Mouse (Mus musculus): ENCODE measurements around the gene Prop1. TPM values are rescaled to one million over a fixed set of nuclear protein-coding genes. Genes with fewer than 3 reads are reported as not detected.

Prop1 gene
- total RNA-seq (2012; rRNA removed): not detected in 2 replicates
- not detected for polyA plus RNA-seq (2012; ENCODE audit: insufficient read depth in 1 of 2, insufficient read length in 2 of 2, low read depth in 1 of 2, low replicate concordance in 2 of 2, missing spikeins in 1 of 2)

DNA sequence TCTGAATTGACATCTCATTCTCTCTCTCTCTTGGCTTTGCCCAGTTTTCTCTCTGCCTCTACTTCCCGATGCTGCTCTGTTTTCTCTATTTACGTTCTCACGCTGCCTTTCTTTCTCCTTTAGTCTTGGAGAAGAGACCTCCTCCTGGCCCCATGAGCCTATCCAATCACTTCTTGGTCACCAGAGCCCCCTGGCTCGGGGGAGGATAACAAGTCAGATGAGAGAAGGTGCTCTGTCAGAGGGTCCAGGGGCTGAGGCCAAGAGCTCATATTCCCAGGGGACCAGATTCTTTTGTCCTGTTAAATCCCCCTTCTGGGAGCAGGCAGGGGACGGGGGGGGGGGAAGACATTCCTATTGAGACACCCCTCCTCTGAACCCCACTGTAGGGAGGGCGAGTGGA, at the start of gene Prop1:
Gene Prop1, minus strand, starts transcription at position 101 of the 400 bp plus-strand sequence.
- Histone ChIP-seq H3K36me3 (ENCODE audit: control insufficient read depth in 1 of 2, insufficient read depth in 2 of 2, low read length in 2 of 2) (no peaks in the 10 kb centered on the region), H3K27me3 (ENCODE audit: control insufficient read depth in 1 of 2, insufficient read depth in 2 of 2, low read length in 2 of 2) (no peaks in the 10 kb centered on the region), H3K9me3 (replicated peaks; ENCODE audit: insufficient read depth, low read length) (no peaks in the 10 kb centered on the region), H3K4me1 (ENCODE audit: control insufficient read depth in 1 of 2, insufficient read depth in 2 of 2, low read length in 2 of 2) (no peaks in the 10 kb centered on the region), H3K79me2 (ENCODE audit: control insufficient read depth, insufficient read depth, low read length, poor library complexity) (no peaks in the 10 kb centered on the region), H3K27ac (ENCODE audit: control insufficient read depth, low read depth, low read length) (no peak within 1 kb of the TSS), H3K4me3 (ENCODE audit: control insufficient read depth in 1 of 2, insufficient read depth in 1 of 2, low read depth in 2 of 2, low read length in 2 of 2) (no peak within 1 kb of the TSS), H3K9ac (ENCODE audit: control insufficient read depth, low read depth, low read length, poor library complexity, severe bottlenecking) (no peak within 1 kb of the TSS)
- TF ChIP-seq ETS1 (IDR thresholded peaks at IDR 0.05; ENCODE audit: low read depth, low read length) (no peak), ZNF384 (IDR thresholded peaks at IDR 0.05; ENCODE audit: low read depth, low read length) (no peak), NRF1 (IDR thresholded peaks at IDR 0.05; ENCODE audit: insufficient read depth, low read depth, low read length, poor library complexity, severe bottlenecking) (no peak), JUND (IDR thresholded peaks at IDR 0.05; ENCODE audit: low read depth, low read length) (no peak), ELF1 (IDR thresholded peaks at IDR 0.05; ENCODE audit: low read depth, low read length) (no peak), SIN3A (IDR thresholded peaks at IDR 0.05; ENCODE audit: low read length) (no peak), BHLHE40 (IDR thresholded peaks at IDR 0.05; ENCODE audit: borderline replicate concordance, low read depth, low read length) (no peak), TCF12 (IDR thresholded peaks at IDR 0.05; ENCODE audit: low read depth, low read length) (no peak), UBTF (IDR thresholded peaks at IDR 0.05; ENCODE audit: borderline replicate concordance, insufficient read depth, low read depth, low read length) (no peak), USF2 (IDR thresholded peaks at IDR 0.05; ENCODE audit: borderline replicate concordance in 1 of 2, insufficient read depth in 1 of 2, low read depth in 1 of 2, low read length in 2 of 2) (no peak), CTCF (IDR thresholded peaks at IDR 0.05 in 2 of 3, conservative IDR thresholded peaks at IDR 0.05 in 1 of 3; ENCODE audit: control insufficient read depth in 1 of 3, insufficient read depth in 1 of 3, low read depth in 2 of 3, low read length in 3 of 3, poor library complexity in 1 of 3, severe bottlenecking in 1 of 3) (no peak), RCOR1 (IDR thresholded peaks at IDR 0.05; ENCODE audit: low read depth, low read length) (no peak), TAL1 (IDR thresholded peaks at IDR 0.05; ENCODE audit: low read length) (no peak), CHD2 (IDR thresholded peaks at IDR 0.05; ENCODE audit: low read length) (no peak), ZC3H11A (IDR thresholded peaks at IDR 0.05; ENCODE audit: low read depth, low read length) (no peak), POLR2AphosphoS2 (IDR thresholded peaks at IDR 0.05; ENCODE audit: low read length) (no peak), GATA1 (IDR thresholded peaks at IDR 0.05; ENCODE audit: low read depth, low read length) (no peak), NELFE (IDR thresholded peaks at IDR 0.05; ENCODE audit: low read depth, low read length) (no peak), E2F4 (IDR thresholded peaks at IDR 0.05; ENCODE audit: borderline replicate concordance, low read depth, low read length) (no peak), MAZ (IDR thresholded peaks at IDR 0.05; ENCODE audit: low read depth, low read length) (no peak)
- no peak for DNase-seq (ENCODE audit: low read depth, low spot score)

DNA sequence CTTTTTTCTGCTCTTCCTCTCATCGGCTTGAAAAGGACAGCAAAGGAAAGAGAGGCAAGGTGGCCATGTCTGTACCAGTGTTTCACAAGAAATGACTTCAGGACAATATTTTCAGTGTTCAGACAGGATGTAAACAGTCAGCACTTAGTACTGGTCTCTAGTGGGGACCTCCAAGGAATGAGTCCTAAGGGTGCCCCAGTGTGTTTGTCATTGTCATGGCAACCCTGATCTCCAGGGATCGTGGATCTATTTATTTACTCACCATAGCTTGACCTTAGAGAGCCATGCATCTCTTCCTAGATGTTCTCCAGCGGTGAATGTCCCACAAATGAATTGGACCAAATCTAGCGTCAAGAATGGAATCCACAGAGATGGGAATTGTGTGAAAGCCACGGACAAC, 49.7 kb upstream of the Prop1 start, which contains the start of gene Olfr51:
Gene Olfr51, plus strand, starts transcription at position 301 of the 400 bp plus-strand sequence.
- Histone ChIP-seq H3K79me2 (ENCODE audit: control insufficient read depth, insufficient read depth, low read length, poor library complexity) (no peaks in the 10 kb centered on the region), H3K27ac (ENCODE audit: control insufficient read depth, low read depth, low read length) (no peak within 1 kb of the TSS), H3K4me3 (ENCODE audit: control insufficient read depth in 1 of 2, insufficient read depth in 1 of 2, low read depth in 2 of 2, low read length in 2 of 2) (no peak within 1 kb of the TSS), H3K27me3 (ENCODE audit: control insufficient read depth in 1 of 2, insufficient read depth in 2 of 2, low read length in 2 of 2) (no peaks in the 10 kb centered on the region), H3K9me3 (replicated peaks; ENCODE audit: insufficient read depth, low read length) (no peaks in the 10 kb centered on the region), H3K9ac (ENCODE audit: control insufficient read depth, low read depth, low read length, poor library complexity, severe bottlenecking) (no peak within 1 kb of the TSS), H3K36me3 (ENCODE audit: control insufficient read depth in 1 of 2, insufficient read depth in 2 of 2, low read length in 2 of 2) (no peaks in the 10 kb centered on the region), H3K4me1 (ENCODE audit: control insufficient read depth in 1 of 2, insufficient read depth in 2 of 2, low read length in 2 of 2) (no peaks in the 10 kb centered on the region)
- TF ChIP-seq MXI1 (IDR thresholded peaks at IDR 0.05; ENCODE audit: low read depth, low read length) (no peak), RCOR1 (IDR thresholded peaks at IDR 0.05; ENCODE audit: low read depth, low read length) (no peak), USF2 (IDR thresholded peaks at IDR 0.05; ENCODE audit: borderline replicate concordance in 1 of 2, insufficient read depth in 1 of 2, low read depth in 1 of 2, low read length in 2 of 2) (no peak), HCFC1 (IDR thresholded peaks at IDR 0.05; ENCODE audit: low read depth, low read length) (no peak), UBTF (IDR thresholded peaks at IDR 0.05; ENCODE audit: borderline replicate concordance, insufficient read depth, low read depth, low read length) (no peak), EP300 (IDR thresholded peaks at IDR 0.05; ENCODE audit: low read depth in 1 of 2, low read length in 2 of 2) (no peak)
- DNase-seq (ENCODE audit: low read depth, low spot score): no peak
